ENCODE assay signal across 9 mouse cellular contexts in genomic region chr13:18614763-18615616, GRCm38 (mm10).
DNase-seq lines count a peak whose midpoint lies in the region; ATAC-seq and TF ChIP-seq lines count a peak whose summit lies in the region.
"Had no signal": no experiment of that assay in that cellular context is flagged by ENCODE, and none has a peak within 500 bp of the region (broad histone marks: within the 10 kb centered on the region; RNA-seq: fewer than 3 reads in every experiment).

No protein-coding gene starts in this region.

- no peaks in the 10 kb centered on the region for H3K36me3 ChIP-seq in lung, embryonic 14.5 days (ENCODE audit: insufficient read depth)
- no peaks in the 10 kb centered on the region for H3K36me3 ChIP-seq in forebrain, embryonic 12.5 days (replicated peaks)
- no peaks in the 10 kb centered on the region for H3K36me3 ChIP-seq in liver, embryonic 11.5 days (ENCODE audit: control insufficient read depth, insufficient read depth, low read length)

- H3K4me2 ChIP-seq in lung, embryonic 14.5 days, result 0 out of 2 replicates have a peak overlapping the region, but pooled peaks have one; percentile 29
- H3K4me2 ChIP-seq in forebrain, embryonic 12.5 days, result peak overlapping the region; percentile 34
- peak overlapping the region; percentile 40; the same call in 1 of the 2 replicates for H3K4me2 ChIP-seq in liver, embryonic 11.5 days

- TF ChIP-seq CTCF in lung, embryonic 14.5 days (IDR thresholded peaks at IDR 0.05; ENCODE audit: low read depth), result no peak
- TF ChIP-seq CTCF in lung, adult 2 months (IDR thresholded peaks at IDR 0.05; ENCODE audit: insufficient read depth, low read length), result no peak

- H3K9me3 ChIP-seq in lung, embryonic 14.5 days (ENCODE audit: low read depth, low read length), result no peaks in the 10 kb centered on the region
- no peaks in the 10 kb centered on the region for H3K9me3 ChIP-seq in forebrain, embryonic 12.5 days
- no peaks in the 10 kb centered on the region for H3K9me3 ChIP-seq in liver, embryonic 11.5 days (ENCODE audit: control insufficient read depth, low read length)

- H3K4me3 ChIP-seq in lung, embryonic 14.5 days (ENCODE audit: low read depth, low read length), result no peak overlapping the region
- no peak overlapping the region for H3K4me3 ChIP-seq in lung, adult 2 months (replicated peaks; ENCODE audit: extremely low read depth, low read depth, low read length)
- H3K4me3 ChIP-seq in forebrain, embryonic 12.5 days (replicated peaks), result no peak overlapping the region
- peak overlapping the region; percentile 20; the same call in 1 of the 2 replicates for H3K4me3 ChIP-seq in liver, embryonic 11.5 days (ENCODE audit: low read depth, low read length)

- no peak for TF ChIP-seq POLR2A in lung, adult 2 months (IDR thresholded peaks at IDR 0.05; ENCODE audit: borderline replicate concordance, extremely low read depth, low read depth, low read length)

- DNase-seq in lung, embryonic 14.5 days, result peak; percentile 1
- DNase-seq in lung, adult 2 months, result no peak
- DNase-seq in liver, embryonic 11.5 days (ENCODE audit: low spot score), result peak; percentile 34
- no peak for DNase-seq in adrenal gland, adult 8-10 months
- DNase-seq in frontal cortex, postnatal 36 days (ENCODE audit: low spot score in 2 of 2), result no peak
- no peak for DNase-seq in cerebellum, adult 8-10 months
- DNase-seq: adrenal gland, postnatal 10 days; right cerebral cortex, adult 18-20 months had no signal

- H3K27ac ChIP-seq in lung, embryonic 14.5 days (ENCODE audit: low read depth), result no peak overlapping the region
- no peak overlapping the region for H3K27ac ChIP-seq in forebrain, embryonic 12.5 days
- no peak overlapping the region for H3K27ac ChIP-seq in liver, embryonic 11.5 days (ENCODE audit: low read depth, low read length)

- no peak overlapping the region for H3K9ac ChIP-seq in lung, embryonic 14.5 days
- 0 out of 2 replicates have a peak overlapping the region, but pooled peaks have one; percentile 12 for H3K9ac ChIP-seq in forebrain, embryonic 12.5 days
- H3K9ac ChIP-seq in liver, embryonic 11.5 days (ENCODE audit: low read depth, low read length), result no peak overlapping the region

- peak; percentile 56; the same call in 1 of the 2 replicates for ATAC-seq in lung, embryonic 14.5 days (ENCODE audit: insufficient read depth)
- peak; percentile 81 for ATAC-seq in forebrain, embryonic 12.5 days (ENCODE audit: low FRiP score)
- ATAC-seq in liver, embryonic 11.5 days (replicated peaks; ENCODE audit: low FRiP score), result no peak

- WGBS in lung, embryonic 14.5 days, result 13% methylated on average over 18 of the region's 18 CpGs
- WGBS in lung, adult 2 months, result 22% methylated on average over 18 of the region's 18 CpGs
- WGBS in forebrain, embryonic 12.5 days, result 22% methylated on average over 18 of the region's 18 CpGs
- 15% methylated on average over 18 of the region's 18 CpGs for WGBS in liver, embryonic 11.5 days

- no peaks in the 10 kb centered on the region for H3K4me1 ChIP-seq in lung, embryonic 14.5 days (ENCODE audit: insufficient read depth)
- no peaks in the 10 kb centered on the region for H3K4me1 ChIP-seq in lung, adult 2 months (ENCODE audit: control insufficient read depth, insufficient read depth, low read length)
- peaks cover 11% of the 10 kb centered on the region for H3K4me1 ChIP-seq in forebrain, embryonic 12.5 days
- H3K4me1 ChIP-seq in liver, embryonic 11.5 days (replicated peaks; ENCODE audit: control insufficient read depth, insufficient read depth, low read length), result no peaks in the 10 kb centered on the region

- no peaks in the 10 kb centered on the region for H3K27me3 ChIP-seq in lung, embryonic 14.5 days (ENCODE audit: insufficient read depth, low read length)
- H3K27me3 ChIP-seq in forebrain, embryonic 12.5 days, result no peaks in the 10 kb centered on the region
- no peaks in the 10 kb centered on the region for H3K27me3 ChIP-seq in liver, embryonic 11.5 days (replicated peaks; ENCODE audit: control insufficient read depth, insufficient read depth, low read length)

Comparison
In these comparisons a context has a peak if more than half of its experiments do, and no peak if none do; other contexts are left out.
1. DNase-seq: peak in lung, embryonic 14.5 days (single experiment) and liver, embryonic 11.5 days (single experiment); none in lung, adult 2 months (single experiment), adrenal gland, adult 8-10 months (single experiment), frontal cortex, postnatal 36 days (0 of 2) and cerebellum, adult 8-10 months (single experiment).
2. Peak in every context shown above with its lines, with median percentiles within 50 percentile points of each other: H3K4me2 ChIP-seq.